Mouse (Mus musculus) bone marrow macrophage, adult 2 months (primary cell): Measurements from ENCODE around the gene Pygo2. TPM values are rescaled to one million over a fixed set of nuclear protein-coding genes. Genes with fewer than 3 reads are reported as not detected.

Experiments
- H3K27ac ChIP-seq: 2 replicates; pipeline ENCODE4 v1.5.1; 2012; ENCODE audit warnings: low read depth, low read length; ENCODE audit not compliant: insufficient read depth
- H3K4me1 ChIP-seq: 2 replicates; pipeline ENCODE4 v1.6.1; 2012; ENCODE audit warnings: low read length; ENCODE audit not compliant: control insufficient read depth, insufficient read depth
- H3K4me3 ChIP-seq: 2 replicates; pipeline ENCODE4 v1.5.1; 2012; ENCODE audit warnings: mild to moderate bottlenecking, low read length, moderate library complexity; ENCODE audit not compliant: insufficient read depth
- CTCF ChIP-seq: IDR thresholded peaks from 2 replicates; pipeline ENCODE4 v1.5.1; 2012; ENCODE audit warnings: low read depth, mild to moderate bottlenecking, low read length, moderate library complexity
- POLR2A ChIP-seq: IDR thresholded peaks from 2 replicates; pipeline ENCODE4 v1.6.1; 2012; ENCODE audit warnings: mild to moderate bottlenecking, low read depth, low read length, borderline replicate concordance
- polyA plus RNA-seq: library from polyadenylated mRNA; stranded (reverse); fragments of >200 nt; gene quantifications from 2 replicates; pipeline ENCODE4 v1.2.4, GENCODE M21; 2012; ENCODE audit not compliant: missing spikeins, insufficient read depth, insufficient read length

Gene Pygo2
- polyA plus RNA-seq, 1 experiment = 25.3 TPM

DNA sequence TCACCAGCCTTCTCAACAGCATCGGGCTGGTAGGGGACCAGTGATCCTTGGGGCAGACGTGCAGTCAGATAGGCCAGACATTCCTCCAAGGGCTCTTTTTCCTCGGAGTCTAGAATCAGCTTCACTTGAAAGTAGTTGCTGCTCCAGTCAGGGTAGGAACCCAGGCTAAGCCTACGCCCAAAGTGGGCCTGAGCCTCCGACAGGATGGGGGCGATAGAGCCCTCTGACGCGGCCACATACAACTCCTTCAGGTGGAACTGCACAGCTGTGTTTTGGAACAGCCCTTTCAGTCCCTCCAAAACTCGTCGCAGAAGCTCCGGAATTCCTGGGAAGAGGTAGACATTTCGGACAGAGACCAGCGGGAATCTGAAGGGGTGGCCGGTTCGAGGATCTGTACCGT is 21.6 kb upstream of the Pygo2 start:
- Histone ChIP-seq H3K4me3 (no peak overlapping the region), H3K27ac (no peak overlapping the region), H3K4me1 (peaks cover 5% of the 10 kb centered on the region)
- no peak for TF ChIP-seq CTCF
- no peak for TF ChIP-seq POLR2A

DNA sequence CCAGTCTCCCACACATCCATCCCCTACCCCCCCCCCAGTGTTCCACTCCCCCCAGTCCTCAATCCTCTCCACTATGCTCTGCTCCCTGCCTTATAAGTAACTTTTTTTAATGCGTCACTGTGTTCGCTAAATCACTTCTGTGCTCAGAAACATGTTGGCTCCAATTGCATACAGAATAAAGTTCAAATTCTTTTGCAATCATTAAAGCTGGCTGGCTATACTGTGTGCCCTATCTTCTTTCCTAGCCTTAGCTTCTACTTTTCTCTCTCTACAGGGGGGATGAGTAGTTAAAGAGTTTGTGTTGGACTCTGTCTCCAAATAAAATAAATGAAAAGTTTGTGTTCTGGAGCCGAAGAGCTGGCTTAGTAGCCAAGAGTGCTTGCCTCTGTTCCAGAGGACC is 20.3 kb upstream of the Pygo2 start:
- peaks cover 5% of the 10 kb centered on the region for H3K4me1 ChIP-seq
- no peak overlapping the region for H3K4me3 ChIP-seq
- TF ChIP-seq CTCF = no peak
- no peak for TF ChIP-seq POLR2A
- no peak overlapping the region for H3K27ac ChIP-seq

DNA sequence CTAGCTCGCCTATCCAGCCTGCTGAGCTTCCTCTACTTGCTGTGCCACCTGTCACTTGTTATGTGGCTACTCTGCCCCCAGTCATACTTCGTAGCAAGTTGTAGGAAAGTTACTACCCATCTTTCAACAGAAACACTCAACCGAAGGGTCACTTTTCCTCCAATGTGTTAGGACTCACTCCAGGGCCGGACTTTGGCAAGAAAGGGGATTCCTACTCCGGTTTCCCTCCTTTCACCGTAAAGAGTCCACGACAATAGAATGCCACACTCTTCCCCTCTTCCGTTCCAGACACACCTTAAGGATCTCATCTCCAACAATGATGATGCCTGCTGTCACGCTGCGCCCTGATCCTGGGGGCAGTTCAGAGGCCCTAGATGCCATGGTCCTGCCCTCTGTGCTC is 19.1 kb upstream of the Pygo2 start:
- peak overlapping the region; percentile 79 for H3K4me3 ChIP-seq
- TF ChIP-seq POLR2A (no peak), CTCF (no peak)
- peaks cover 5% of the 10 kb centered on the region for H3K4me1 ChIP-seq
- H3K27ac ChIP-seq = no peak overlapping the region

DNA sequence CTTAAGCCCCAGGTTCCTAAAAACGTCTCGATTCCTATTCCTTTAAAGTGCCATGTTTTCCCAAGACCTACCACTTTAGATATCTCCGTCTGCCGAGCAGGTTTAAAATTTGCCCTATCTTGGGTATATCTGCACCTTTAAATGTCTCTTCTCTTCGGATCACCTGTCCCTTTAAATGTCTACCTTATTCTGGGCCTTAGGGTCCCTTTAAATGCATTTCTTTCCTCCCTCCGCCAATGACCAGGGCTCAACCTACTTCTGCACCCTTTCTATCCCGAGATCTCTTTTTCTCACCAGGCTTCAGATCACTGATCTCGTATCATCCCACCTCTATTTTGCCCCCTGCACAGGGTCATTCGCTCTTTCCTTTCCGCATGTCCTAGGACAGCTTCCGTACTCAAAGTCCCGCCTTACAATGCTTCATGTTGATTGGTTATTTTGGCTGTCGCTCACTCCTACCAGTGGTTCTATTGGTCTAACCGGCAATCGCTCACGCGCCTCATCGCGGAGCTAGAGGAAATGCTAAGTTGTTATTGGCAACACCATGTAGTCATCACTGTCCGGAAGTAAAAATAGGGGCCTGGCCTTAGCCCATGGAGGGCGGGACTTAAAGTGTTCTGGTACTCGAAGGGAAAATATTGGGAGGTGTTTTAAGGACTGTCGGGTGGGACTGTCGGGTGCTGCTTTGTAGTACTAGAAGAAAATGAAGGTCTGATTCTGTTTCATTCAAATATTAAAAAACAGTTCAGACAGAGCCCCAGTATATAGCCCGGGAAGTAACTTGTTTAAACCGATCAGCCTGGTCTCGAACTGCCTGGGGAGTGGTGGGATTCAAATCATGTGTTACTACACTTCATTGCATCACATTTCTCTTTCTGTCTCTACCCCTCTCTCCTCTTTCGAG is 18.3 kb upstream of the Pygo2 start, which contains the start of gene Flad1:
Gene Flad1, minus strand, starts transcription at position 381 of the 904 bp plus-strand sequence.
- Histone ChIP-seq H3K27ac (peak within 1 kb of the TSS; percentile 31; the same call in 1 of the 2 replicates), H3K4me3 (peak within 1 kb of the TSS; percentile 79), H3K4me1 (peaks cover 11% of the 10 kb centered on the region)
- no peak for TF ChIP-seq CTCF
- TF ChIP-seq POLR2A = no peak

DNA sequence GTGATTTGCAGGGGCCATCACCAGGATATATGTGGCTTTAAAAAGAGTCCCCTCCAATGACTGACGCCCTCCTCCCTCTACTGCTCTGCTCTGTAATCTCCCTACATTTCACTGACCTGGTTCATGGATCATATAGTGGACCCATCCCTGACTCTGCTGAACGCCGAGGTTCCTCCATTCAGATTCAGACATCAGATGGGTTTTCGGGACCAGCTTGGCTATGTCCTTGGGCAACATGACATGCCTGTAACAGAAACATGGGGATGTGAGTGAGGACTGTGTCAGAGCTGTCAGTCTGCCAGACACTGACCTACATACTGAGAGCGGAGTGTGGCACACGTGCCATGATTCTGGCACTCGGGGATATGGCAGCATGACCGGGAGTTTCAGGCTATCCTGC is 13.9 kb upstream of the Pygo2 start:
- Histone ChIP-seq H3K27ac (no peak overlapping the region), H3K4me3 (no peak overlapping the region), H3K4me1 (peaks cover 20% of the 10 kb centered on the region)
- TF ChIP-seq CTCF = no peak
- TF ChIP-seq POLR2A = no peak

DNA sequence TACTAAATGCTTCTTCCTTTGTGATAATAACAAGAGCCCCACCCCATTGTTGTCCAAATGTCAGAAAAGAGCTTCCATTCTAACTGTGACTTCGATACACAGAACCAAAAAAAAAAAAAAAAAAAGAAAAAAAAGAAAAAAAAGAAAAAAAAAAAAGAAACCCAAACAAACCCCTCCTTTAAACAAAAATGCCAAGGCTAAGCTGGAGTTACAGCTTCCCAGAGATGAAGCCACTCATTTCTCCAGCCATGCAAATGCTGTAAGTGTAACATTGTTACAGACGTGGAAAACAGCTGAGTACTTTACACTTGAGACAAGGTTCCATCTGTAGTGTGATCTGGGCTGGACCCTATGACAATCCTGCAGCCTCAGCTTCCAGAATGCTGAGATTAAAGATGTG is 12.9 kb upstream of the Pygo2 start:
- Histone ChIP-seq H3K27ac (peak overlapping the region; percentile 36; the same call in 1 of the 2 replicates), H3K4me1 (peaks cover 27% of the 10 kb centered on the region), H3K4me3 (peak overlapping the region; percentile 90)
- TF ChIP-seq POLR2A = no peak
- TF ChIP-seq CTCF = no peak

DNA sequence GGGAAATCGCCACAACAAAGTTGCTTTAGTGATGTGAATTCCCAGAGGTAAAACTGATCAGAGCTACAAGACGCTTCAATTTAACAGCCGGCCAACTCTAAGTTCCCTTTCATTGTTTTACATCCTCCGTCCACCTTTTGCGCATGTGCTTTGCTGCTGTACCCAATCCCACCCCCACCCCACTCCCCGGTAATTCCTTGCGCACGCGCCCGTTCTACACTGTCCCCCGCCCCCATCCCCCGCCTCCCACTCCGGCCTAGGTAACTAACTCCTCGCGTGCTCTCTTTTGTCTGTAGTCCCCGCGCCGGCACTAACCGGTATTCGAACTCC is 12.2 kb upstream of the Pygo2 start:
- Histone ChIP-seq H3K27ac (peak overlapping the region; percentile 70), H3K4me1 (peaks cover 32% of the 10 kb centered on the region), H3K4me3 (peak overlapping the region; percentile 90)
- TF ChIP-seq CTCF (no peak), POLR2A (no peak; the same call in 1 of the 2 replicates)

DNA sequence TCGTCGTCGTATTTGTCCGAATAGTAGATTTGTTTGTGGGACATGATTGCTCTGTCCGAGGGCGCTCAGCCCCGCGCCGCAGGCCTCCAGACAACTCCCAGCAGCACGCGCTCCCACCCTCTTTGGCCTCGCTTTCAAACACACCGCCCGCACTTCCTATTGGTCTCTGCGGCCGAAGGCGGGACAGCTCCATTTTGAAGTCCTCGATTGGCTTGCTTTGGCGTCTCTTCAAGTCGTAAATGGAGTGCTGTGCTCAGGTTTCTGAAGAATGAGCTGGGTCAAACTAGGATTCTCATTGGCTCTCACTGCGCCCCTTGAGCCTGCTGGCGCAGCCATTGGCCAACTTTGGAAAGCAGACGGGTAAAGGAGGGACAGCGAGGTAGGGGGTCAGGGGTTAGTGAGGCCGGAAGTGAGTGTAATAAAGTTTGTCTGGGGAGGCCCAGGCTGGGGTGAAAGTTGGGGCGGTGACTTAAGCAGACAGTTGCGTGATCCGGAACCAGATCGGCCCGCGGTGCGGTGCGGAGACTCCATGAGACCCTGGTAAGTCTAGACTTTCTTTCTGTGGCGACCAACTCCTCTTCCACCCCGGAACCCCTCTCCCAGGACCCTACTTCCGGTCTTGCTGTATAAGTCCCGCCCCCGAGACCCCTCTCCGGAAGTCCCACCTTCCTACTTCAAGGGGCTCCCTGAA is 11.7 kb upstream of the Pygo2 start, which contains the start of the genes Cks1b and Shc1:
Gene Cks1b, minus strand, starts transcription at position 214 of the 691 bp plus-strand sequence.
Gene Shc1, plus strand, starts transcription at position 274 of the 691 bp plus-strand sequence.
- Histone ChIP-seq H3K4me1 (peaks cover 37% of the 10 kb centered on the region), H3K27ac (peak within 1 kb of the TSS; percentile 95), H3K4me3 (peak within 1 kb of the TSS; percentile 90)
- TF ChIP-seq CTCF (no peak), POLR2A (no peak)

DNA sequence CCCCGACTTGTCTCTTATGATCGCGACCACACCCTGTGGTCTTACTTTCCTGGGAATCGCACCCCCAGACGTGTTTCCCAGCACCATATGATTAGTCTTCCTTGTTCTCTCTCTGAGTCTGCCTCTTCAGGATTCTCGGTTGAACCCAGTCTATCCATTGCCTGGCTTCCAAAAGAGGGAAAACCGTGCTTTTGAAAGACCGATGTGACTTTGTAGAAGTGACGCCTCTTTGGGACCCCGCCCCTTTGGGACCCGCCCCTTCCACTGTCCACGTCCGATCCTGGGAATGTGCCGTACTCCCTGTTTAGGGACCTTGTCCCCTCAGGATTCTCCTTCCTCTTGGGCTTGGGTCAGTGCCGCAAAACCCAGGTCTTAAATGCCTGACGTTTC is 11.2 kb upstream of the Pygo2 start:
- no peak for TF ChIP-seq CTCF
- no peak for TF ChIP-seq POLR2A
- Histone ChIP-seq H3K27ac (peak overlapping the region; percentile 95), H3K4me1 (peaks cover 41% of the 10 kb centered on the region), H3K4me3 (peak overlapping the region; percentile 90)

DNA sequence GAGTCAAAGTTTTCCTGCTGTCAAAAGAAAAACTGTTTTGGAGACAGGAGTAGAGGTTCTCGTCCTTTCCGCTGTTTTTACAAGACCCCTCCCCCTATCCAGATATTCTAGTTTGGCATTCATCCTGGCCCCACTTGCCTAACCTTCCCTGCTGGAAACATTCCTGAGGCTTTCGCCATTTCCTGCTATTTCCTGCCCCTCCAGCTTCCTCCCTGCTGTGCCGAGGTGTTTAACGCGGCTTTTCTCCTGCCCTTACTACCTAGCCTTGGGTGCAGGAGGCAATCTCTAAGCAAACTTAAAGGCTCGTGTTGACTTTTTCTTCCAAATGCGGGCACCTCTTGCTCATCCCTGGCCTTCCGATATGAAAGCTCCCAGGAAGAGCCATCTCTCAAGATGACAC is 10.4 kb upstream of the Pygo2 start:
- H3K27ac ChIP-seq = peak overlapping the region; percentile 95
- no peak for TF ChIP-seq POLR2A
- TF ChIP-seq CTCF = no peak
- H3K4me1 ChIP-seq = peaks cover 41% of the 10 kb centered on the region
- H3K4me3 ChIP-seq = peak overlapping the region; percentile 90
